Mouse (Mus musculus): ENCODE measurements around the gene Mapk8. TPM values are rescaled to one million over a fixed set of nuclear protein-coding genes. Genes with fewer than 3 reads are reported as not detected.

Gene Mapk8
- polyA plus RNA-seq, 1 experiment from 2014 or later = 12.0 TPM

GRCm38 (mm10) chr14:33364061-33364460 lies 82.9 kb downstream of the Mapk8 start:
- peaks cover 33% of the 10 kb centered on the region for H3K27me3 ChIP-seq
- no peak overlapping the region for H3K4me2 ChIP-seq
- no peaks in the 10 kb centered on the region for H3K36me3 ChIP-seq
- peaks cover 16% of the 10 kb centered on the region for H3K4me1 ChIP-seq (replicated peaks)
- WGBS = 85% methylated on average over 2 of the region's 2 CpGs
- H3K9me3 ChIP-seq (replicated peaks) = no peaks in the 10 kb centered on the region
- H3K4me3 ChIP-seq = no peak overlapping the region
- no peak overlapping the region for H3K27ac ChIP-seq
- no peak for ATAC-seq (replicated peaks; ENCODE audit: insufficient number of reproducible peaks, insufficient read depth, low FRiP score, low read depth)
- no peak overlapping the region for H3K9ac ChIP-seq

GRCm38 (mm10) chr14:33363611-33364010 lies 83.3 kb downstream of the Mapk8 start:
- no peak for ATAC-seq (replicated peaks; ENCODE audit: insufficient number of reproducible peaks, insufficient read depth, low FRiP score, low read depth)
- peaks cover 37% of the 10 kb centered on the region for H3K27me3 ChIP-seq

GRCm38 (mm10) chr14:33362807-33363206 lies 84.2 kb downstream of the Mapk8 start:
- H3K27ac ChIP-seq = no peak overlapping the region
- no peaks in the 10 kb centered on the region for H3K9me3 ChIP-seq (replicated peaks)
- peaks cover 37% of the 10 kb centered on the region for H3K27me3 ChIP-seq
- WGBS = 8% methylated on average over 10 of the region's 10 CpGs
- peak overlapping the region; percentile 7; the same call in 1 of the 2 replicates for H3K9ac ChIP-seq
- ATAC-seq (replicated peaks; ENCODE audit: insufficient number of reproducible peaks, insufficient read depth, low FRiP score, low read depth) = no peak
- H3K4me1 ChIP-seq (replicated peaks) = peaks cover 16% of the 10 kb centered on the region
- peak overlapping the region; percentile 52 for H3K4me2 ChIP-seq
- no peaks in the 10 kb centered on the region for H3K36me3 ChIP-seq
- H3K4me3 ChIP-seq = peak overlapping the region; percentile 13

More at GRCm38 (mm10) chr14:33363611-33364010, 83.3 kb downstream of the Mapk8 start:
- 81% methylated on average over 5 of the region's 5 CpGs for WGBS
- Histone ChIP-seq H3K4me1 (replicated peaks) (peaks cover 16% of the 10 kb centered on the region), H3K36me3 (no peaks in the 10 kb centered on the region), H3K9me3 (replicated peaks) (no peaks in the 10 kb centered on the region), H3K4me2 (no peak overlapping the region), H3K4me3 (no peak overlapping the region), H3K27ac (no peak overlapping the region), H3K9ac (no peak overlapping the region)

GRCm38 (mm10) chr14:33362122-33362521 lies 84.8 kb downstream of the Mapk8 start:
- Histone ChIP-seq H3K4me3 (peak overlapping the region; percentile 13; the same call in 1 of the 2 replicates), H3K27ac (no peak overlapping the region), H3K27me3 (peaks cover 37% of the 10 kb centered on the region), H3K36me3 (no peaks in the 10 kb centered on the region), H3K9ac (peak overlapping the region; percentile 7; the same call in 1 of the 2 replicates), H3K4me1 (replicated peaks) (peaks cover 16% of the 10 kb centered on the region), H3K4me2 (peak overlapping the region; percentile 52), H3K9me3 (replicated peaks) (no peaks in the 10 kb centered on the region)
- no peak for ATAC-seq (replicated peaks; ENCODE audit: insufficient number of reproducible peaks, insufficient read depth, low FRiP score, low read depth)
- WGBS = 51% methylated on average over 14 of the region's 14 CpGs

GRCm38 (mm10) chr14:33361546-33361945 lies 85.4 kb downstream of the Mapk8 start:
- Histone ChIP-seq H3K4me1 (replicated peaks) (peaks cover 16% of the 10 kb centered on the region), H3K36me3 (no peaks in the 10 kb centered on the region), H3K4me2 (no peak overlapping the region), H3K27ac (no peak overlapping the region), H3K9me3 (replicated peaks) (no peaks in the 10 kb centered on the region), H3K4me3 (no peak overlapping the region), H3K9ac (no peak overlapping the region), H3K27me3 (peaks cover 38% of the 10 kb centered on the region)
- WGBS = 53% methylated on average over 4 of the region's 4 CpGs
- no peak for ATAC-seq (replicated peaks; ENCODE audit: insufficient number of reproducible peaks, insufficient read depth, low FRiP score, low read depth)

- ATAC-seq (replicated peaks; ENCODE audit: insufficient number of reproducible peaks, insufficient read depth, low FRiP score, low read depth) = no peak
- 79% methylated on average over 8 of the region's 8 CpGs for WGBS
- H3K9ac ChIP-seq = no peak overlapping the region
- H3K27me3 ChIP-seq = peaks cover 45% of the 10 kb centered on the region
- H3K4me1 ChIP-seq (replicated peaks) = peaks cover 16% of the 10 kb centered on the region
- no peak overlapping the region for H3K4me3 ChIP-seq
- H3K4me2 ChIP-seq = no peak overlapping the region
- no peaks in the 10 kb centered on the region for H3K9me3 ChIP-seq (replicated peaks)
- H3K27ac ChIP-seq = no peak overlapping the region
- H3K36me3 ChIP-seq = no peaks in the 10 kb centered on the region
These were observed 88.1 kb downstream of the Mapk8 start for GRCm38 (mm10) chr14:33358891-33359290.

GRCm38 (mm10) chr14:33357600-33358368 lies 89.2 kb downstream of the Mapk8 start:
- Histone ChIP-seq H3K4me2 (no peak overlapping the region), H3K27me3 (peaks cover 57% of the 10 kb centered on the region), H3K36me3 (no peaks in the 10 kb centered on the region), H3K4me3 (no peak overlapping the region), H3K9me3 (replicated peaks) (no peaks in the 10 kb centered on the region), H3K27ac (no peak overlapping the region), H3K9ac (no peak overlapping the region), H3K4me1 (replicated peaks) (peaks cover 15% of the 10 kb centered on the region)
- 60% methylated on average over 12 of the region's 12 CpGs for WGBS
- no peak for ATAC-seq (replicated peaks; ENCODE audit: insufficient number of reproducible peaks, insufficient read depth, low FRiP score, low read depth)

- no peak overlapping the region for H3K27ac ChIP-seq
- H3K9ac ChIP-seq = no peak overlapping the region
- 77% methylated on average over 5 of the region's 5 CpGs for WGBS
- H3K4me2 ChIP-seq = no peak overlapping the region
- H3K9me3 ChIP-seq (replicated peaks) = no peaks in the 10 kb centered on the region
- no peak overlapping the region for H3K4me3 ChIP-seq
- peaks cover 62% of the 10 kb centered on the region for H3K27me3 ChIP-seq
- H3K4me1 ChIP-seq (replicated peaks) = peaks cover 18% of the 10 kb centered on the region
- ATAC-seq (replicated peaks; ENCODE audit: insufficient number of reproducible peaks, insufficient read depth, low FRiP score, low read depth) = no peak
- H3K36me3 ChIP-seq = no peaks in the 10 kb centered on the region
These were observed 91.7 kb downstream of the Mapk8 start for GRCm38 (mm10) chr14:33355276-33355675.

GRCm38 (mm10) chr14:33352890-33353289 lies 94.1 kb downstream of the Mapk8 start:
- no peaks in the 10 kb centered on the region for H3K36me3 ChIP-seq
- H3K9me3 ChIP-seq (replicated peaks) = no peaks in the 10 kb centered on the region
- H3K4me2 ChIP-seq = no peak overlapping the region
- no peak overlapping the region for H3K9ac ChIP-seq
- peaks cover 20% of the 10 kb centered on the region for H3K4me1 ChIP-seq (replicated peaks)
- no peak for ATAC-seq (replicated peaks; ENCODE audit: insufficient number of reproducible peaks, insufficient read depth, low FRiP score, low read depth)
- H3K27ac ChIP-seq = no peak overlapping the region
- H3K27me3 ChIP-seq = peaks cover 67% of the 10 kb centered on the region
- WGBS = 36% methylated on average over 6 of the region's 6 CpGs
- no peak overlapping the region for H3K4me3 ChIP-seq

GRCm38 (mm10) chr14:33351984-33352722 lies 94.8 kb downstream of the Mapk8 start:
- Histone ChIP-seq H3K4me1 (replicated peaks) (peaks cover 23% of the 10 kb centered on the region), H3K4me3 (no peak overlapping the region), H3K9ac (no peak overlapping the region), H3K9me3 (replicated peaks) (no peaks in the 10 kb centered on the region), H3K27ac (no peak overlapping the region), H3K4me2 (no peak overlapping the region), H3K27me3 (peaks cover 70% of the 10 kb centered on the region), H3K36me3 (no peaks in the 10 kb centered on the region)
- no peak for ATAC-seq (replicated peaks; ENCODE audit: insufficient number of reproducible peaks, insufficient read depth, low FRiP score, low read depth)
- 63% methylated on average over 6 of the region's 6 CpGs for WGBS

GRCm38 (mm10) chr14:33351019-33351418 lies 95.9 kb downstream of the Mapk8 start:
- no peak overlapping the region for H3K27ac ChIP-seq
- H3K4me1 ChIP-seq (replicated peaks) = peaks cover 23% of the 10 kb centered on the region
- peak overlapping the region; percentile 79 for H3K4me2 ChIP-seq
- H3K4me3 ChIP-seq = peak overlapping the region; percentile 49
- H3K9me3 ChIP-seq (replicated peaks) = no peaks in the 10 kb centered on the region
- 1% methylated on average over 41 of the region's 42 CpGs for WGBS
- peaks cover 65% of the 10 kb centered on the region for H3K27me3 ChIP-seq
- no peak; the same call in 1 of the 2 replicates for ATAC-seq (replicated peaks; ENCODE audit: insufficient number of reproducible peaks, insufficient read depth, low FRiP score, low read depth)
- no peaks in the 10 kb centered on the region for H3K36me3 ChIP-seq
- peak overlapping the region; percentile 41; the same call in 1 of the 2 replicates for H3K9ac ChIP-seq

Measured in heart, embryonic 15.5 days (tissue).